Mouse (Mus musculus) hindbrain, embryonic 10.5 days (tissue): ENCODE measurements around the gene Tns3. TPM values are rescaled to one million over a fixed set of nuclear protein-coding genes. Genes with fewer than 3 reads are reported as not detected.

Source experiments
- DNase-seq: peaks from one replicate; pipeline ENCODE4 v3.0.0-alpha.2; 2017; ENCODE audit warnings: low spot score
- H3K27ac ChIP-seq: fragments of 300-500 bp; sonication (generic); 2 replicates; pipeline ENCODE4 v1.5.1; 2016; ENCODE audit warnings: mild to moderate bottlenecking, moderate library complexity
- H3K27me3 ChIP-seq: fragments of 300-500 bp; sonication (generic); 2 replicates; pipeline ENCODE4 v1.6.1; 2016; ENCODE audit warnings: mild to moderate bottlenecking; ENCODE audit not compliant: poor library complexity, insufficient read depth, severe bottlenecking
- H3K36me3 ChIP-seq: fragments of 300-500 bp; sonication (generic); 2 replicates; pipeline ENCODE4 v1.6.1; 2016; ENCODE audit warnings: mild to moderate bottlenecking, moderate library complexity
- H3K4me1 ChIP-seq: fragments of 300-500 bp; sonication (generic); replicated peaks from 2 replicates; pipeline ENCODE4 v1.6.1; 2016; ENCODE audit warnings: mild to moderate bottlenecking
- H3K4me3 ChIP-seq: fragments of 300-500 bp; sonication (generic); 2 replicates; pipeline ENCODE4 v1.5.1; 2016; ENCODE audit warnings: mild to moderate bottlenecking, moderate library complexity
- H3K9me3 ChIP-seq: fragments of 300-500 bp; sonication (generic); 2 replicates; pipeline ENCODE4 v1.6.1; 2016; ENCODE audit warnings: mild to moderate bottlenecking, moderate library complexity
- WGBS: fragments of 180-500 bp; shearing (Covaris S2); methylation state at CpG from one replicate; pipeline ENCODE4 v1.1.7; 2016; 5-methylcytosine and 5-hydroxymethylcytosine counted together
- polyA plus RNA-seq: library from polyadenylated mRNA; unstranded; fragments of >200 nt; fragmentation: Nextera tagmentation; extraction: Ambion mirVana; gene quantifications from 2 replicates; pipeline ENCODE4 v1.2.1, GENCODE M21; 2016

The Tns3 gene
- polyA plus RNA-seq, 1 experiment from 2014 or later: 9.7 TPM

DNA sequence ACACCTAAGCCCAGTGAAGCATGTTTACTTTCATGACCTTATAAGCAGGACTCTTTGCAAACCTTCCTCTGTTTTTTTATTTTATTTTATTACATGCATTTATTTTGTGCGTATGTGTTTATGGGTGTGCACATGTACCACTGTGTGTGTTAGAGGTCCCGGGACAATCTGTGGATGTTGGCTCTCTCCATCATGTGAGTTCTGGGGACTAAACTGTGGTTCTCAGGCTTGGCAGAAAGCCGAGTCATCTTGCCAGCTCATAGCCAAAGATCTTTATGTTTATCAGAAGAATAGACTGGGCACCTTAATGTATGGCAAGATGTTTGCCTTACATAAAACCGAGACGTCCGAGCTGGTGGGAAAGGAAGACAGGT lies 27.8 kb upstream of the Tns3 start:
- peaks cover 36% of the 10 kb centered on the region for H3K4me1 ChIP-seq
- no peak overlapping the region for H3K4me3 ChIP-seq
- 73% methylated on average over 6 of the region's 6 CpGs for WGBS
- no peaks in the 10 kb centered on the region for H3K9me3 ChIP-seq
- no peaks in the 10 kb centered on the region for H3K36me3 ChIP-seq
- peak overlapping the region; percentile 83 for H3K27ac ChIP-seq
- no peak for DNase-seq
- H3K27me3 ChIP-seq: peaks cover 5% of the 10 kb centered on the region; the same call in 1 of the 2 replicates

DNA sequence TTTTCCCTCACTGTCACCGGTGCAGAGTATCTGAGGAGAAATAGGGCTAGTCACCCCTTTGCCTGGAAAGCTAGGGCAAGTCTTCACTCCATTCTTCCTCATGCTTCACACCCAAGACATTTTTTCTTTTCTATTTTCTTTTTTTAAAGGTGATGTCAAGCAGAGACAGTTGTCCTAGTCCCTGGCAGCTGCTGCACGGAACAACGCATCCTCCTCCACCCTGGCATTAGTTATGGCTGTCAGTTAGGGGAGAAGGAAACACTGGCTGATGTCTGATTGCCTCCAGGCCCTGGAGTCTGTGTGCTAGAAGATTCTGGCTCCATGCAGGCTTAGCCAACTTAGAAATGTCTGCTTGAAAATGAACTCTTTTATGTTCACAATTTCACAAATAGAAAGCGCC lies 27.3 kb upstream of the Tns3 start:
- no peak overlapping the region; the same call in 1 of the 2 replicates for H3K27ac ChIP-seq
- no peak for DNase-seq
- no peaks in the 10 kb centered on the region for H3K36me3 ChIP-seq

DNA sequence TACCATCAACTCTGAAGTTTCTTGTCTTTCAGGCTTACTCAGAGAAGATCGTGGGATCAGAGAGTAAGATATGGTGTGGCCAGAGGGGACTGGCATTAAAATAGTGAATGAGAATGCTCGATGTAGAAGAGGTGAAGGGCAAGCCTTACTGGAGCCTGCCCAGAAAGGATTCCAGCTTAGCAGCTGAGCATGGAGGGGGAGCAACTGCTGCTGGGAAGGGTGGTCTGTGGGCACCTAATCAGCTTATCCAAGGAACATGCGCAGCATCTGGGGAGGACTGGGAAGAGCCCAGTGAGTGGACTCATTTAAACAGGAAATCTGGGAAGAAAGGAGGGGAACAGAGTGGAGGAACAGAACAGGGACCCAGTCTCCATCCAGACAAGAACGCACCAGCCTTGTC lies 26.3 kb upstream of the Tns3 start:
- Histone ChIP-seq H3K4me3 (no peak overlapping the region), H3K27ac (no peak overlapping the region), H3K27me3 (peaks cover 9% of the 10 kb centered on the region; the same call in 1 of the 2 replicates), H3K36me3 (no peaks in the 10 kb centered on the region), H3K9me3 (no peaks in the 10 kb centered on the region), H3K4me1 (peaks cover 36% of the 10 kb centered on the region)
- WGBS: 82% methylated on average over 4 of the region's 4 CpGs
- no peak for DNase-seq

More for the DNA sequence above, 27.3 kb upstream of the Tns3 start:
- Histone ChIP-seq H3K27me3 (peaks cover 5% of the 10 kb centered on the region; the same call in 1 of the 2 replicates), H3K4me3 (no peak overlapping the region), H3K9me3 (no peaks in the 10 kb centered on the region), H3K4me1 (peaks cover 36% of the 10 kb centered on the region)
- 60% methylated on average over 4 of the region's 4 CpGs for WGBS

DNA sequence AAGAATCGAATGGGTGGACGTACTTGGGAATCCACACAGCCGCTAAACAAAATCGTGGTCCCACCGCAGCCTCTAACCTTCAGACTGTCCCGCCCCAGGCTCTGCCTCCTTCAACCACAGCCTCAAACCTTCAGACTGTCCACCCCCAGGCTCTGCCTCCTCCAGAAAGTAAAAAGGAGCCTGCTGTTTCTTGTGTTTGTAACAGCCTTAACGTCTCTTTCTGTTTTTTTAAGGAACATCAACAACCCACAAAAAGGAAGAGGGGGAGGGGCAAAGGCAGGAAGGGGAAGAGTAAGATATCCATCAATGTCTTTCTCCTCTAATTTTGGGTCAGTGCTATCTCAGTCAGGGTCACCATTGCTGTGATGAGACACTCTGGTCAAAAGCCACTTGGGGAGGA lies 25.2 kb upstream of the Tns3 start:
- WGBS: 84% methylated on average over 7 of the region's 7 CpGs
- H3K9me3 ChIP-seq: no peaks in the 10 kb centered on the region
- no peak for DNase-seq
- peaks cover 9% of the 10 kb centered on the region; the same call in 1 of the 2 replicates for H3K27me3 ChIP-seq
- no peak overlapping the region for H3K4me3 ChIP-seq
- H3K27ac ChIP-seq: no peak overlapping the region
- no peaks in the 10 kb centered on the region for H3K36me3 ChIP-seq
- peaks cover 36% of the 10 kb centered on the region for H3K4me1 ChIP-seq

DNA sequence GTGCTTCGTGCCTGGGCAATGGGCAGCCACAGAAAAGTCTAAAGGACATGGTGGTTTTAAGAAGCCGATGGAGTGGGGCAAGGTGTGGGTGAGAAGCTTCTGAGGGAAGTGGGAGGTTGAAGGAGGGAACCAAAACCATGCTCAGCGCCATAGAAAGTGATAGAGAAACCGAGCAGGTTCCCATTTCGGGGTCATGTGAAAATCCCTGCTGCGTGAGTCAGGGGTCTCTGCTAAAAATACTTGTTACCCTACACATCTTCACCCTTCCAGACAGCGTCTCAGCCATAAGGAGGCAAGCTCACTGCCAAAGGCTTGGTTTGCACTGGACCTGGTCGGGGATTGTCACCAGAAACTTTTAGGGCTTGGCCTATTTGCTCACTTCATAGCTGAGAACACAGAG lies 24.6 kb upstream of the Tns3 start:
- no peak overlapping the region for H3K27ac ChIP-seq
- 92% methylated on average over 8 of the region's 8 CpGs for WGBS
- H3K36me3 ChIP-seq: no peaks in the 10 kb centered on the region
- peaks cover 9% of the 10 kb centered on the region; the same call in 1 of the 2 replicates for H3K27me3 ChIP-seq
- no peak overlapping the region for H3K4me3 ChIP-seq
- no peak for DNase-seq
- no peaks in the 10 kb centered on the region for H3K9me3 ChIP-seq
- peaks cover 36% of the 10 kb centered on the region for H3K4me1 ChIP-seq

DNA sequence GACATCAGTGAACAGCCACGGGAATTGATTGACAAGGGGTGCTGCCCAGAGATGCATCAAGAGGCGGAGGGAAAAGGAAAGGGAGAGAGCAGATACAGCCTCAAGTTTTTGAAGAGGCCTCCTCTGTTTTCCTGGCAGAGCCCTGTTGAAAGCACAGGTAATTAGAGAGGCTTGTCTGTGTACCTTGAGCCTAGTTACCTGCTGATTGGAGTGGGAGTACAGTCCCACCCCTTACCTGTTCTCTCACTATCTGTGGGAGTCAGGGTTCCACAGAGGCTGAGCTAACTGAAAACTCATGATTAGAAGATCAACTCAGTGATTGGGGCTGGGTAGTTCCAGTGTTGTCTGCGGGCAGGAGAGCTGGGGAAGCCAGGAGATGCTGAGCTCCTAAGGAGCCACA lies 22.2 kb upstream of the Tns3 start:
- Histone ChIP-seq H3K27me3 (peaks cover 9% of the 10 kb centered on the region; the same call in 1 of the 2 replicates), H3K9me3 (no peaks in the 10 kb centered on the region), H3K4me1 (peaks cover 13% of the 10 kb centered on the region), H3K36me3 (no peaks in the 10 kb centered on the region), H3K27ac (no peak overlapping the region), H3K4me3 (no peak overlapping the region)
- no peak for DNase-seq
- WGBS: 74% methylated on average over 3 of the region's 3 CpGs

DNA sequence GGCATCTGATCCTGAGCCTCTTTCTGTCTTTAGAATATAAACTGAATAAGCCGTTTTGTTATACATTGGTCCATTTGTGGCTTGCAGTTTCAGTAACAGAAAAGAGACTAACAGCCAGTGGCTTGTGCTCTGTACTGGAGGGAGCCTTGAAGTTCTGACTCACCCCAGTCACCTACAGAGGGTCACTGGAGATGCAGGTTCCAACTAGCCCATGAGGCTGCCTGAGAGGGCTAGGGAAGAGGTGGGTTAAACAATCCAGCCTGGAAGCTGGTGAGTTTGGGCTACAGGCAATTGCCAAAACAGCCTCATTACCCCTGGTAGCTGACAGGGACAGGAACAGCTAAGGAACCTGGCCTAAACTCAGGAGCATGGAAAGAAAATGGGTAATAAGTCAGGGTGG lies 21.7 kb upstream of the Tns3 start:
- DNase-seq: no peak
- no peaks in the 10 kb centered on the region for H3K36me3 ChIP-seq
- H3K27ac ChIP-seq: no peak overlapping the region
- H3K9me3 ChIP-seq: no peaks in the 10 kb centered on the region
- no peak overlapping the region for H3K4me3 ChIP-seq
- H3K4me1 ChIP-seq: peaks cover 9% of the 10 kb centered on the region
- H3K27me3 ChIP-seq: peaks cover 6% of the 10 kb centered on the region; the same call in 1 of the 2 replicates
- WGBS: 86% methylated on average over 1 of the region's 1 CpGs

DNA sequence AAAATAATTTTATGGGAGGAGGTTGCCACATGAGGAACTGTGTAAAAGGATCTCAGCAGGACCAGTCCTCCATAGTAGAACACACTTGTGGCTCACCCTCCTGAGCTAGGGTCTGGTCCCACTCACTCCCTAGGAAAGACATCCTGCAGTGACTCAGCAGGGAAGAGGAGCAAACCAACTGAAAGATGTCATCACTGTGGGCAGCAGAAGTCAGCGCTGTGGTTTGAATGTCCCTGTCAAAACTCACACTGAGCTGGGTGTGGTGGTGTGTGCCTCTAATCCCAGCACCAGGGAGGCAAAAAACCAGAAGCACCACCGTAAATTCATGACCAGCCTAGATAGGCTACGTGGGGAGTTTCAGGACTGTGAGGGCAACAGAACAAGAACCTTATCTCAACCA lies 20.9 kb upstream of the Tns3 start:
- Histone ChIP-seq H3K36me3 (no peaks in the 10 kb centered on the region), H3K4me3 (no peak overlapping the region), H3K27me3 (0 out of 2 replicates have a peak, but pooled peaks cover 4% of the 10 kb centered on the region), H3K4me1 (peaks cover under 1% of the 10 kb centered on the region; the same call in 1 of the 2 replicates), H3K27ac (no peak overlapping the region), H3K9me3 (no peaks in the 10 kb centered on the region)
- 67% methylated on average over 3 of the region's 3 CpGs for WGBS
- DNase-seq: no peak

DNA sequence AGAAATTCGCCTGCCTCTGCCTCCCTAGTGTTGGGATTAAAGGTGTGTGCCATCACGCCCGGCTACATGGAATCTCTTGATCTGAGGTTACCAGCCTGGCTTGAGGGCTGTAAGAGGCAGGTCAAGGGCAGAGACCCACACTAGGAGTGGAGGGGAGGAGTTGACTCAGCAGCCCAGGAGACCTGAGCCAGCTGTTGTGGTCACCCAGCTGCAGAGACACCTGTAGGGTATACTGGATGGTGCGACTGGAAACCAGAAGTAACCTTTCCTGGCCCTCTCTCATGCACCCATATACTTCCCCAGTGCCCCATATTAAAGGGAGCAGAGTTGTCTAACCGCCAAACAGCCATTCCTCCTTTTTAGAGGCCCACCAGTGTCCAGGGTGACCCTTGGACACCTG lies 19.9 kb upstream of the Tns3 start:
- no peaks in the 10 kb centered on the region for H3K36me3 ChIP-seq
- 0 out of 2 replicates have a peak, but pooled peaks cover 4% of the 10 kb centered on the region for H3K27me3 ChIP-seq
- no peak for DNase-seq
- 89% methylated on average over 5 of the region's 5 CpGs for WGBS
- H3K4me3 ChIP-seq: no peak overlapping the region
- no peak overlapping the region for H3K27ac ChIP-seq
- H3K9me3 ChIP-seq: no peaks in the 10 kb centered on the region
- H3K4me1 ChIP-seq: no peaks in the 10 kb centered on the region

DNA sequence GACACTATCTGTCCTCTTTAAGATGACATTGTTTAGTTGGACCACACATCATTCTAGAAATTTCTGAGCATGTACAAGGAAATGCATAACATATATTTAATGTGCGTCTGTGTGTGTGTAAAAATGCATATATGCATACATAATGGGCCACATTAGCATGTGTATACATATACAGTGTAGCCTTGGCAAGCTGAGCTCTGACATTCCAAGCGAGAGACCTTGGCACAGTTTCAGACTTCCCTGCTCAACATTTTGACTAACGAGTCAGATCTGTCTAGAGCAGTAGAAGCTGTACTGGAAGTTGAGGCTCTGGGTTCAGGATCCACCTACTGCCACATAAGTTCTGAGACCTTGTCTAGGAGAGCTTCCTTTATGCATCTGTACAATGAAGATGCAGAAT lies 17.0 kb upstream of the Tns3 start:
- 0 out of 2 replicates have a peak, but pooled peaks cover 4% of the 10 kb centered on the region for H3K27me3 ChIP-seq
- no peaks in the 10 kb centered on the region for H3K9me3 ChIP-seq
- H3K36me3 ChIP-seq: no peaks in the 10 kb centered on the region
- no peak overlapping the region for H3K27ac ChIP-seq
- DNase-seq: no peak
- H3K4me1 ChIP-seq: no peaks in the 10 kb centered on the region
- 94% methylated on average over 3 of the region's 3 CpGs for WGBS
- no peak overlapping the region for H3K4me3 ChIP-seq

DNA sequence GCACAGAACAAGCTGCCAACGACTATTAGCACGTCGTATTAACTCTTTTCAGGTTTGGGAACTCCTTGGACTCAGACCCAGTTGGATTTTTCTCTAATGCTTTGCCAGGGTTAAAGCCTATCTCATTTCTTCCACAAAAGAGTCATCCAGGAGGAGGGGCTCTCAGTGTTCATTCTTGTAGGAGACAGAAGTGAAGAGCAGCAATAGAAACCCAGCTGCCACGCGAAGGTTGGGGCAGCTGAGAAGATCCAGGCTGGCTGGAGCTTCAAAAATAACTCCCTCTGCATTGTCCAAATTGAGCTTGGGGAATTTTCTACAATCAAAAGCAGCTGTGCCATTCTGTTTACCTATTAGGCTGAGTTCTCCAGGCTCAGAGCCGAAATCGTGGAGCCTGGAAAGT lies 16.3 kb upstream of the Tns3 start:
- Histone ChIP-seq H3K4me3 (no peak overlapping the region), H3K4me1 (no peaks in the 10 kb centered on the region), H3K27me3 (no peaks in the 10 kb centered on the region), H3K36me3 (no peaks in the 10 kb centered on the region), H3K9me3 (no peaks in the 10 kb centered on the region), H3K27ac (no peak overlapping the region)
- WGBS: 59% methylated on average over 7 of the region's 7 CpGs
- DNase-seq: no peak

DNA sequence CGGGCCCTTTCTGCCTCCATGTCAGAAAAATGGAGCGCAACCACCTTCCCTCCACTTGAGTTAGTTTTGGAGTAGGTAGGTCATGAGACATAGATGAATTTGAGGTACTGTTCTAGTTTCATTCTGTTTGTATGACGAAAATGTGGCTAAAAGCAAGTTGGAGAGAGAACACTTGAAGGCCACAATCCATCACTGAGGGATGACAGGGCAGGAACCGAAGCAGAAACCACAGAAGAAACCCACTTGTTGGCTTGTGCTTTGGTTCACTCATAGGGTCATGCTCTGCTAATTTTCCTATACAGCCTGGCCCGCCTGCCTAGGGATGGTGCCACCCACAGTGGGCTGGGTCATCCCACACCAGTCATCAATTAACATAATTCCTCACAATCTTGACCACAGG lies 14.9 kb upstream of the Tns3 start:
- Histone ChIP-seq H3K4me1 (no peaks in the 10 kb centered on the region), H3K9me3 (no peaks in the 10 kb centered on the region), H3K4me3 (no peak overlapping the region), H3K36me3 (no peaks in the 10 kb centered on the region), H3K27ac (no peak overlapping the region), H3K27me3 (no peaks in the 10 kb centered on the region)
- WGBS: 87% methylated on average over 5 of the region's 5 CpGs
- no peak for DNase-seq

DNA sequence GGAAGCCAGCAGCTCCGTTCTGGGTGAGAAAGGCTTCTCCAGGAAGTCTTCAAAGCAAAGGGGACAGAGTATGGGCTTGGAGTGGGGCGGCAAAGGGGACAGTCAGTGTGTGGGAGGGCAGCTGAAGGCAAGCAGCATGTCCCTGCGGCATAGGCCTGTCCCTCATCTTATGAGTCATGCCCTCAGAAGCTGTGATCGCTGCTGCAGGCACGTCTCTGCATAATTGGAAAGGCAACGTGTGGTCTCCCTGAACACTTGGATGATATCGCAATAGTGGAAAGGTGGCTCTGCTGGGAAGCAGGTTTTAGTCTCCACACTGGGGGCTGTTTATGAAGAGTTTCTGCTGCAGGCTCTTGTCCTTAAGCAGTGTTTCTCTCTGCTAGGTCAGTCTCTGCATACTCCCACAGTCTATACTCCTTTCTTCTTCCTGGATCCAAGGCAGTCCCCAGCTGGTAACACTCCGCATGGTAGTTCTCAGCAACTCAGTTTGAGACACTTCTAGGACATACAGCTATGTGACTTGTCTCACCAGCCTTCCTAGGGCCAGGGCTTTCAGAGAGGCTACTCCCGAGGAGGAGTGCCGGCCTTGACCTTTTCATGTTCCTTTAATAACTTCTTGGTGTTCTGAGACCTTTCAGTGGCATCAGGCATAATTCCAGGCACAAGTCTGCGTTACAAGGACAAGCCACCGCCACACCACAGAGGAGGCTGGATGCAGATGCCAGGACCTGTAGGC lies 14.1 kb upstream of the Tns3 start:
- 86% methylated on average over 12 of the region's 12 CpGs for WGBS
- no peak overlapping the region for H3K27ac ChIP-seq
- no peaks in the 10 kb centered on the region for H3K36me3 ChIP-seq
- no peaks in the 10 kb centered on the region for H3K4me1 ChIP-seq
- no peak for DNase-seq
- H3K9me3 ChIP-seq: no peaks in the 10 kb centered on the region
- H3K4me3 ChIP-seq: no peak overlapping the region
- no peaks in the 10 kb centered on the region for H3K27me3 ChIP-seq
